Mouse (Mus musculus): ENCODE measurements around the gene Abr. TPM values are rescaled to one million over a fixed set of nuclear protein-coding genes. Genes with fewer than 3 reads are reported as not detected.

The Abr gene
- polyA plus RNA-seq, 1 experiment from 2014 or later = 41.4 TPM

GRCm38 (mm10) chr11:76418423-76418822, 203.7 kb downstream of the Abr start:
- Histone ChIP-seq H3K4me3 (ENCODE audit: low read depth, low read length) (no peak overlapping the region), H3K9me3 (ENCODE audit: control insufficient read depth, low read length) (no peaks in the 10 kb centered on the region), H3K4me1 (ENCODE audit: control insufficient read depth, insufficient read depth, low read length) (no peaks in the 10 kb centered on the region), H3K27ac (ENCODE audit: low read depth, low read length) (no peak overlapping the region), H3K4me2 (no peak overlapping the region), H3K36me3 (ENCODE audit: control insufficient read depth, insufficient read depth, low read length) (peaks cover 21% of the 10 kb centered on the region), H3K27me3 (ENCODE audit: control insufficient read depth, insufficient read depth, low read length) (no peaks in the 10 kb centered on the region), H3K9ac (ENCODE audit: low read length) (no peak overlapping the region)
- DNase-seq (ENCODE audit: low spot score, missing footprints) (no peak), ATAC-seq (ENCODE audit: low FRiP score) (no peak)
- WGBS = 90% methylated on average over 8 of the region's 8 CpGs

GRCm38 (mm10) chr11:76415985-76416384, 206.1 kb downstream of the Abr start:
- no peak overlapping the region for H3K9ac ChIP-seq (ENCODE audit: low read length)
- no peak overlapping the region for H3K4me2 ChIP-seq
- H3K4me1 ChIP-seq (ENCODE audit: control insufficient read depth, insufficient read depth, low read length) = no peaks in the 10 kb centered on the region
- WGBS = 80% methylated on average over 2 of the region's 2 CpGs
- H3K9me3 ChIP-seq (ENCODE audit: control insufficient read depth, low read length) = no peaks in the 10 kb centered on the region
- H3K36me3 ChIP-seq (ENCODE audit: control insufficient read depth, insufficient read depth, low read length) = peaks cover 23% of the 10 kb centered on the region
- H3K27ac ChIP-seq (ENCODE audit: low read depth, low read length) = no peak overlapping the region
- ATAC-seq (ENCODE audit: low FRiP score) = no peak
- no peaks in the 10 kb centered on the region for H3K27me3 ChIP-seq (ENCODE audit: control insufficient read depth, insufficient read depth, low read length)
- no peak overlapping the region for H3K4me3 ChIP-seq (ENCODE audit: low read depth, low read length)
- no peak for DNase-seq (ENCODE audit: low spot score, missing footprints)

GRCm38 (mm10) chr11:76415001-76415400, 207.1 kb downstream of the Abr start:
- Histone ChIP-seq H3K36me3 (ENCODE audit: control insufficient read depth, insufficient read depth, low read length) (peaks cover 23% of the 10 kb centered on the region), H3K4me2 (no peak overlapping the region), H3K9me3 (ENCODE audit: control insufficient read depth, low read length) (no peaks in the 10 kb centered on the region), H3K27ac (ENCODE audit: low read depth, low read length) (no peak overlapping the region), H3K4me3 (ENCODE audit: low read depth, low read length) (no peak overlapping the region), H3K4me1 (ENCODE audit: control insufficient read depth, insufficient read depth, low read length) (no peaks in the 10 kb centered on the region), H3K9ac (ENCODE audit: low read length) (no peak overlapping the region), H3K27me3 (ENCODE audit: control insufficient read depth, insufficient read depth, low read length) (no peaks in the 10 kb centered on the region)
- whole genome bisulfite sequencing = 96% methylated on average over 4 of the region's 4 CpGs
- DNase-seq (ENCODE audit: low spot score, missing footprints) = no peak
- no peak for ATAC-seq (ENCODE audit: low FRiP score)

- WGBS = 87% methylated on average over 4 of the region's 4 CpGs
Observed at GRCm38 (mm10) chr11:76413202-76413601, 208.9 kb downstream of the Abr start.

GRCm38 (mm10) chr11:76410826-76411225, 211.3 kb downstream of the Abr start:
- Histone ChIP-seq H3K9me3 (ENCODE audit: control insufficient read depth, low read length) (no peaks in the 10 kb centered on the region), H3K9ac (ENCODE audit: low read length) (no peak overlapping the region), H3K4me1 (ENCODE audit: control insufficient read depth, insufficient read depth, low read length) (peaks cover 5% of the 10 kb centered on the region), H3K27ac (ENCODE audit: low read depth, low read length) (no peak overlapping the region), H3K4me2 (no peak overlapping the region), H3K27me3 (ENCODE audit: control insufficient read depth, insufficient read depth, low read length) (no peaks in the 10 kb centered on the region), H3K36me3 (ENCODE audit: control insufficient read depth, insufficient read depth, low read length) (peaks cover 8% of the 10 kb centered on the region; the same call in 1 of the 2 replicates), H3K4me3 (ENCODE audit: low read depth, low read length) (no peak overlapping the region)
- ATAC-seq (ENCODE audit: low FRiP score) = no peak
- DNase-seq (ENCODE audit: low spot score, missing footprints) = peak; percentile 94
- WGBS = 73% methylated on average over 12 of the region's 12 CpGs

More at GRCm38 (mm10) chr11:76413202-76413601, 208.9 kb downstream of the Abr start:
- Histone ChIP-seq H3K4me3 (ENCODE audit: low read depth, low read length) (no peak overlapping the region), H3K27ac (ENCODE audit: low read depth, low read length) (no peak overlapping the region), H3K9me3 (ENCODE audit: control insufficient read depth, low read length) (no peaks in the 10 kb centered on the region), H3K9ac (ENCODE audit: low read length) (no peak overlapping the region), H3K27me3 (ENCODE audit: control insufficient read depth, insufficient read depth, low read length) (no peaks in the 10 kb centered on the region), H3K4me1 (ENCODE audit: control insufficient read depth, insufficient read depth, low read length) (no peaks in the 10 kb centered on the region), H3K4me2 (no peak overlapping the region), H3K36me3 (ENCODE audit: control insufficient read depth, insufficient read depth, low read length) (peaks cover 15% of the 10 kb centered on the region; the same call in 1 of the 2 replicates)
- ATAC-seq (ENCODE audit: low FRiP score) (no peak), DNase-seq (ENCODE audit: low spot score, missing footprints) (no peak)

GRCm38 (mm10) chr11:76406702-76407583, 215.2 kb downstream of the Abr start, which contains the start of gene Timm22:
Timm22 (plus strand) TSS chr11:76406952.
- H3K4me3 ChIP-seq (ENCODE audit: low read depth, low read length) = peak within 1 kb of the TSS; percentile 64
- no peak within 1 kb of the TSS for H3K27ac ChIP-seq (ENCODE audit: low read depth, low read length)
- H3K4me1 ChIP-seq (ENCODE audit: control insufficient read depth, insufficient read depth, low read length) = peaks cover 5% of the 10 kb centered on the region
- H3K9ac ChIP-seq (ENCODE audit: low read length) = peak within 1 kb of the TSS; percentile 81
- H3K27me3 ChIP-seq (ENCODE audit: control insufficient read depth, insufficient read depth, low read length) = no peaks in the 10 kb centered on the region
- 0 out of 2 replicates have a peak, but pooled peaks cover 2% of the 10 kb centered on the region for H3K36me3 ChIP-seq (ENCODE audit: control insufficient read depth, insufficient read depth, low read length)
- no peaks in the 10 kb centered on the region for H3K9me3 ChIP-seq (ENCODE audit: control insufficient read depth, low read length)
- DNase-seq (ENCODE audit: low spot score, missing footprints) = peak; percentile 100
- under 1% methylated on average over 46 of the region's 46 CpGs for WGBS
- peak within 1 kb of the TSS; percentile 67 for H3K4me2 ChIP-seq
- peak; percentile 97 for ATAC-seq (ENCODE audit: low FRiP score)

- Histone ChIP-seq H3K9me3 (ENCODE audit: control insufficient read depth, low read length) (no peaks in the 10 kb centered on the region), H3K27ac (ENCODE audit: low read depth, low read length) (no peak overlapping the region), H3K4me2 (no peak overlapping the region), H3K4me1 (ENCODE audit: control insufficient read depth, insufficient read depth, low read length) (peaks cover 5% of the 10 kb centered on the region), H3K27me3 (ENCODE audit: control insufficient read depth, insufficient read depth, low read length) (no peaks in the 10 kb centered on the region), H3K9ac (ENCODE audit: low read length) (no peak overlapping the region), H3K36me3 (ENCODE audit: control insufficient read depth, insufficient read depth, low read length) (no peaks in the 10 kb centered on the region), H3K4me3 (ENCODE audit: low read depth, low read length) (no peak overlapping the region)
- ATAC-seq (ENCODE audit: low FRiP score) (no peak), DNase-seq (ENCODE audit: low spot score, missing footprints) (no peak)
- WGBS = 89% methylated on average over 5 of the region's 5 CpGs
Observed at GRCm38 (mm10) chr11:76405626-76406264, 216.4 kb downstream of the Abr start.

GRCm38 (mm10) chr11:76405113-76405512, 217.0 kb downstream of the Abr start:
- Histone ChIP-seq H3K9me3 (ENCODE audit: control insufficient read depth, low read length) (no peaks in the 10 kb centered on the region), H3K36me3 (ENCODE audit: control insufficient read depth, insufficient read depth, low read length) (no peaks in the 10 kb centered on the region), H3K4me1 (ENCODE audit: control insufficient read depth, insufficient read depth, low read length) (peaks cover 5% of the 10 kb centered on the region), H3K27me3 (ENCODE audit: control insufficient read depth, insufficient read depth, low read length) (no peaks in the 10 kb centered on the region), H3K27ac (ENCODE audit: low read depth, low read length) (no peak overlapping the region), H3K4me2 (no peak overlapping the region), H3K4me3 (ENCODE audit: low read depth, low read length) (no peak overlapping the region), H3K9ac (ENCODE audit: low read length) (no peak overlapping the region)
- DNase-seq (ENCODE audit: low spot score, missing footprints) (no peak), ATAC-seq (ENCODE audit: low FRiP score) (no peak)
- 64% methylated on average over 4 of the region's 4 CpGs for WGBS

GRCm38 (mm10) chr11:76401398-76401797, 220.7 kb downstream of the Abr start:
- H3K27me3 ChIP-seq (ENCODE audit: control insufficient read depth, insufficient read depth, low read length) = no peaks in the 10 kb centered on the region
- no peak overlapping the region for H3K9ac ChIP-seq (ENCODE audit: low read length)
- WGBS = 82% methylated on average over 10 of the region's 10 CpGs
- no peak overlapping the region for H3K4me3 ChIP-seq (ENCODE audit: low read depth, low read length)
- no peak overlapping the region for H3K27ac ChIP-seq (ENCODE audit: low read depth, low read length)
- no peak for ATAC-seq (ENCODE audit: low FRiP score)
- no peaks in the 10 kb centered on the region for H3K36me3 ChIP-seq (ENCODE audit: control insufficient read depth, insufficient read depth, low read length)
- no peaks in the 10 kb centered on the region for H3K9me3 ChIP-seq (ENCODE audit: control insufficient read depth, low read length)
- no peak for DNase-seq (ENCODE audit: low spot score, missing footprints)
- H3K4me2 ChIP-seq = no peak overlapping the region
- H3K4me1 ChIP-seq (ENCODE audit: control insufficient read depth, insufficient read depth, low read length) = peaks cover 10% of the 10 kb centered on the region

All from midbrain, embryonic 11.5 days (tissue).